Mouse (Mus musculus) lung, adult 2 months (tissue): ENCODE data around the gene Arhgap23.

ENCODE experiments used
- CTCF ChIP-seq: fragments of 200-500 bp; IDR thresholded peaks from 2 replicates; pipeline ENCODE4 v1.5.1; 2011; ENCODE audit warnings: mild to moderate bottlenecking, low read length, control low read depth; ENCODE audit not compliant: insufficient read depth
- POLR2A ChIP-seq: fragments of 200-500 bp; IDR thresholded peaks from 2 replicates; pipeline ENCODE4 v1.6.1; 2011; ENCODE audit warnings: low read depth, mild to moderate bottlenecking, control low read depth, low read length, borderline replicate concordance; ENCODE audit errors: extremely low read depth

- TF ChIP-seq CTCF (no peak), POLR2A (no peak)
Observed at GRCm38 (mm10) chr11:97389127-97389526, 26.2 kb upstream of the Arhgap23 start.
